Mouse (Mus musculus) kidney, adult 2 months (tissue): ENCODE results near the gene Rell1.

ENCODE experiments used
- CTCF ChIP-seq: fragments of 200-500 bp; conservative IDR thresholded peaks from 2 replicates; pipeline ENCODE4 v1.5.1; 2011; ENCODE audit warnings: low read depth, mild to moderate bottlenecking, control low read depth, low read length, moderate library complexity, mixed read lengths; ENCODE audit not compliant: insufficient read depth, insufficient read length
- POLR2A ChIP-seq: fragments of 200-500 bp; IDR thresholded peaks from one replicate; pipeline ENCODE4 v1.6.1; 2011; ENCODE audit warnings: low read depth, low read length, control low read depth

DNA sequence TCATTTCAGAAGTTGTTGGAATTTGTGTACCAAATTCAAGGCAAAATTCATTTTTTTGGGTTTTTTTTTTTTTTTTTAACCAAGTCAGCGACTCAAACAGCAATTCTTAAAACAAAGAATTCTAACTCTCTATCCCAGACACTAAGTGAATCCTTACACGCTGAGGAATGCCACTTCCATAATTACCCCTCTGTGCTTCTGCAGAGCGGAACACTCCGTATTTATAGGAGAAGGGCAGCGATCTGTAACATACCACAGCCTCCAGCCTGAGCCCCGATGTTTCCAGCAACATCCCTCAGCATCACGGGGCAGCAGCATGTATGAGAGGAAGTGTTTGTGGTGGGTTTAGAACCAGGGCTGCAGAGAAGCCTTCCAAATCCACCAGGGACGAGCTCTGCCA, 21.2 kb downstream of the Rell1 start:
- no peak for TF ChIP-seq CTCF
- no peak for TF ChIP-seq POLR2A
